Mouse (Mus musculus): Measurements from ENCODE around the gene Dexi.

DNA sequence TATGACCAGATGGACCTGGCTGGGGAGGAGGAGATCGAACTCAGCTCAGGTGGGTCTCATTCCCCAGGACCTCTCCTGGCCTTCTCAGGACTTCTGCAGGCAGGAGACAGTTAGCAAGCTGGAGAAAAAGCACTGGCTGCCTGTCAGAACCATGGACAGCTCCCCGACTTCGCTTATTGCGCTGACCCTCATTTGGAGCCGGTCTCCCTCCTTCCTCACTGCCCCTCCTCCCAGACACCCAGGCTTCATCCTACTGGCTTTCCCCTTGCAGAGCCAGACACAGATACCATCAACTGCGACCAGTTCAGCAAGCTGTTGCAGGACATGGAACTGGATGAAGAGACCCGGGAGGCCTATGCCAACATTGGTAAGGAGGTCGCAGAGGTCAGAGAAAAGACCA lies 41.0 kb downstream of the Dexi start:
- TF ChIP-seq GATA1 (IDR thresholded peaks at IDR 0.05; ENCODE audit: low read length) (no peak), TAL1 (IDR thresholded peaks at IDR 0.05; ENCODE audit: low read length) (no peak)
